Mouse (Mus musculus): ENCODE results near the gene Olfr267. TPM values are rescaled to one million over a fixed set of nuclear protein-coding genes. Genes with fewer than 3 reads are reported as not detected.

Gene Olfr267
- not detected in 2 replicates for polyA plus RNA-seq (2012; rRNA removed)

- TF ChIP-seq CTCF (IDR thresholded peaks at IDR 0.05; ENCODE audit: extremely low read depth, insufficient read length, insufficient replicate concordance, low read depth, low read length) (no peak), POLR2A (IDR thresholded peaks at IDR 0.05; ENCODE audit: low read depth, low read length) (no peak)
- Histone ChIP-seq H3K36me3 (ENCODE audit: control insufficient read depth, insufficient read depth, low read length) (no peaks in the 10 kb centered on the region), H3K27ac (ENCODE audit: insufficient read depth, low read depth, low read length) (no peak within 1 kb of the TSS), H3K4me3 (ENCODE audit: low read depth, low read length) (no peak within 1 kb of the TSS), H3K27me3 (ENCODE audit: control insufficient read depth, insufficient read depth, low read length) (no peaks in the 10 kb centered on the region), H3K4me1 (ENCODE audit: control insufficient read depth, insufficient read depth, insufficient read length, low read length) (peaks cover 3% of the 10 kb centered on the region; the same call in 1 of the 2 replicates)
Observed at GRCm38 (mm10) chr4:58787616-58788015, at the start of gene Olfr267. TSS of gene Olfr267 (minus strand) at chr4:58787716.

DNA sequence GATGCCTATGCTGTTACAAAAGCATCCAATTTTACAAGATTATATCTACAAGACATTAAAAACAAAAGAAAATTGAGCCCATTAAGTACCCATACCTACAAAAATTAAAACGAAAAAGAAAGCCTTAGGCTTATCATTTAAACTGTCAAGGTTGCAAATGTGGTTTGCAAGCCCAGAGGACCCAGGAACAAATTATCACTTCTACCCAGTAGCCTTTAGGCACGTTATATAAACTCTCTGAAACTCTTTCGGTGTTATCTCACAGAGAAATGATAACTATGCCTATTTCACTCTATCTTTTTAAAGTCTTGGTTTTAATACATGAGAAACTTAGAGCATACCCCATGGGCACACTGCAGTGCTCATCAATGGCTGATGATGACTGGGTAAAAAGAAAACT, 45.4 kb upstream of the Olfr267 start:
- Histone ChIP-seq H3K27ac (ENCODE audit: insufficient read depth, low read depth, low read length) (no peak overlapping the region), H3K36me3 (ENCODE audit: control insufficient read depth, insufficient read depth, low read length) (peaks cover 37% of the 10 kb centered on the region), H3K27me3 (ENCODE audit: control insufficient read depth, insufficient read depth, low read length) (no peaks in the 10 kb centered on the region), H3K4me1 (ENCODE audit: control insufficient read depth, insufficient read depth, insufficient read length, low read length) (no peaks in the 10 kb centered on the region), H3K4me3 (ENCODE audit: low read depth, low read length) (no peak overlapping the region)
- TF ChIP-seq CTCF (IDR thresholded peaks at IDR 0.05; ENCODE audit: extremely low read depth, insufficient read length, insufficient replicate concordance, low read depth, low read length) (no peak), POLR2A (IDR thresholded peaks at IDR 0.05; ENCODE audit: low read depth, low read length) (no peak)
- WGBS, result 78% methylated on average over 3 of the region's 3 CpGs

DNA sequence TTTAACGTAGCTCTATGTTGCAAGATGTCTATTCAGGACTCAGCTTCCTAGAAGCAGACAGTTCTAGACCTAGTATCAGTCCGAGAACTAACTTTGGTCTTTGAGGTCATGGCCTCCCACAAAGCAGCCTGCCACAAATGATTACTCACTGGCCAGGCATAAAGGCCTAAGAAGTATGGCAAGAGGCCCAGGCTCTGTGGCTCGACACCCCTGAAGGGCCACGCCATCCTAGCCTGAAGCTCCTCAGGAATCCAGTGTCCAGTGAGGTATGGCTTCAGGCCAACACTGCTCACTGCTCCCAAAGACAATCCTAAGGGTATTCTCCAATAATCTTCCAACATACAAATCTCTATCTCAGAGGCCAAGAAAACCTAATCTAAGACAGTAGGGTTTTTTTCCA, 38.4 kb upstream of the Olfr267 start:
- TF ChIP-seq POLR2A (IDR thresholded peaks at IDR 0.05; ENCODE audit: low read depth, low read length) (no peak), CTCF (IDR thresholded peaks at IDR 0.05; ENCODE audit: extremely low read depth, insufficient read length, insufficient replicate concordance, low read depth, low read length) (no peak)
- H3K4me1 ChIP-seq (ENCODE audit: control insufficient read depth, insufficient read depth, insufficient read length, low read length), result no peaks in the 10 kb centered on the region
- H3K27ac ChIP-seq (ENCODE audit: insufficient read depth, low read depth, low read length), result no peak overlapping the region
- H3K27me3 ChIP-seq (ENCODE audit: control insufficient read depth, insufficient read depth, low read length), result no peaks in the 10 kb centered on the region
- 90% methylated on average over 4 of the region's 4 CpGs for WGBS
- no peak overlapping the region for H3K4me3 ChIP-seq (ENCODE audit: low read depth, low read length)
- H3K36me3 ChIP-seq (ENCODE audit: control insufficient read depth, insufficient read depth, low read length), result peaks cover 52% of the 10 kb centered on the region

DNA sequence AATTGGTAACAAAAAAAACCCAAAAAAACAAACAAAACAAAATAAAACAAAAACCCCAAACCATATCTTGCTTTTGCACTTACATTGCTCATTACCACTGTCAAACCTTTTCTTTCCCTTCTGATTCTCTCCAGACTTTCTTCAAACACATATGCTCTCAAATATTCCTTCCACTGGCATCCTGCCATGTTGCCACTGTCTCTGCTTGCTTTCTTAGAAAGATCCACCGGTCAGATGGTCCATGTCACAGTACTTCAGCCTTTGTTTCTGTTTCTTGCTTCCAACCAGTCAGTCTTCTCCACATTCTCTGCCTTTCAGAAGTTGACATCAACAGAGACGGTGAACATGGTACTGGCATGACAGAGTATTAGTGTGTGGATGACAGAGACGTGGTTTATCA, 857 bp downstream of the Olfr267 start:
- WGBS, result 70% methylated on average over 3 of the region's 3 CpGs
- peaks cover 3% of the 10 kb centered on the region; the same call in 1 of the 2 replicates for H3K4me1 ChIP-seq (ENCODE audit: control insufficient read depth, insufficient read depth, insufficient read length, low read length)
- no peaks in the 10 kb centered on the region for H3K36me3 ChIP-seq (ENCODE audit: control insufficient read depth, insufficient read depth, low read length)
- no peaks in the 10 kb centered on the region for H3K27me3 ChIP-seq (ENCODE audit: control insufficient read depth, insufficient read depth, low read length)
- TF ChIP-seq POLR2A (IDR thresholded peaks at IDR 0.05; ENCODE audit: low read depth, low read length) (no peak), CTCF (IDR thresholded peaks at IDR 0.05; ENCODE audit: extremely low read depth, insufficient read length, insufficient replicate concordance, low read depth, low read length) (no peak)
- H3K27ac ChIP-seq (ENCODE audit: insufficient read depth, low read depth, low read length), result no peak overlapping the region
- H3K4me3 ChIP-seq (ENCODE audit: low read depth, low read length), result no peak overlapping the region

GRCm38 (mm10) chr4:58763417-58763816, 24.1 kb downstream of the Olfr267 start:
- Histone ChIP-seq H3K36me3 (ENCODE audit: control insufficient read depth, insufficient read depth, low read length) (no peaks in the 10 kb centered on the region), H3K4me1 (ENCODE audit: control insufficient read depth, insufficient read depth, insufficient read length, low read length) (no peaks in the 10 kb centered on the region), H3K27me3 (ENCODE audit: control insufficient read depth, insufficient read depth, low read length) (no peaks in the 10 kb centered on the region), H3K4me3 (ENCODE audit: low read depth, low read length) (no peak overlapping the region), H3K27ac (ENCODE audit: insufficient read depth, low read depth, low read length) (no peak overlapping the region)
- WGBS, result 74% methylated on average over 3 of the region's 3 CpGs
- TF ChIP-seq CTCF (IDR thresholded peaks at IDR 0.05; ENCODE audit: extremely low read depth, insufficient read length, insufficient replicate concordance, low read depth, low read length) (no peak), POLR2A (IDR thresholded peaks at IDR 0.05; ENCODE audit: low read depth, low read length) (no peak)

DNA sequence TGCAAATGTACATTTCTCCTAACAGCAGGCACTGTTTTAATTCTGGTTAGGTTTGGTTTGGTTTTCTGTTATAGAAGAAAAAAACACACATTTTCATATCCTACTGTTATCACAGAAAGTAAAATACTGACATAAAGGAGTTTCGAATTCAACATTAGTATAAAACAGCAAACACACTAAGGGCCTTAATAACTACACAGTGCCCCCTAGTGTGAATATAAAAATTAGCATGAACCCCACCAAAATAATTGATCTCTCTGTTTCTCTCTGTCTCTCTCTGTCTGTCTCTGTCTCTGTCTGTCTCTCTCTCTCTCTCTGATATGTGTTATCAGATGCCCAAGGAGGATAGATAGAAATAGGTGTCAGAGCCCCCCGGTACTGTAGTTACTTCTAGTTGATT, 38.0 kb downstream of the Olfr267 start:
- Histone ChIP-seq H3K4me1 (ENCODE audit: control insufficient read depth, insufficient read depth, insufficient read length, low read length) (peaks cover 4% of the 10 kb centered on the region; the same call in 1 of the 2 replicates), H3K36me3 (ENCODE audit: control insufficient read depth, insufficient read depth, low read length) (no peaks in the 10 kb centered on the region), H3K27me3 (ENCODE audit: control insufficient read depth, insufficient read depth, low read length) (no peaks in the 10 kb centered on the region), H3K27ac (ENCODE audit: insufficient read depth, low read depth, low read length) (no peak overlapping the region), H3K4me3 (ENCODE audit: low read depth, low read length) (no peak overlapping the region)
- TF ChIP-seq CTCF (IDR thresholded peaks at IDR 0.05; ENCODE audit: extremely low read depth, insufficient read length, insufficient replicate concordance, low read depth, low read length) (no peak), POLR2A (IDR thresholded peaks at IDR 0.05; ENCODE audit: low read depth, low read length) (no peak)
- 27% methylated on average over 2 of the region's 2 CpGs for WGBS

DNA sequence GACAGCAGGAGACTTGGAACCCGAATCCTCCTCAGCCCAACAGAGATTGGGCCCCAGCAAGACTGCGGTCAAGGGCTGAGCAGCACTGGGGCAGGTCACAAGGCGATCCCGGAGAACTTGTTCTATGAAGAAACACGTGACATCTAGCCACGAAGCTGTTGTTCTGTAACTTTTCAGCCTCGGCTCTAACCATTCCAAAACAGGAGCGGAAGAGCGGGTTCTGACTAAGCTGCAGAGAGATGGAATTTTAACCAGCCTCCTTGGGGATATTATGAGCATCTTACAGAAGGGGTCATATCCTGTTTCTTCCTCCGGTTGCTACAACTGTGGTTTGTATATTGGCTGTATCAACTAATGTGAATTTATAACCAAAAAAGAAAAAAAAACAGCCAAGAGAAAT, 38.4 kb downstream of the Olfr267 start:
- TF ChIP-seq POLR2A (IDR thresholded peaks at IDR 0.05; ENCODE audit: low read depth, low read length), result no peak
- no peak for TF ChIP-seq CTCF (IDR thresholded peaks at IDR 0.05; ENCODE audit: extremely low read depth, insufficient read length, insufficient replicate concordance, low read depth, low read length)
- no peak overlapping the region for H3K4me3 ChIP-seq (ENCODE audit: low read depth, low read length)
- H3K27me3 ChIP-seq (ENCODE audit: control insufficient read depth, insufficient read depth, low read length), result no peaks in the 10 kb centered on the region
- 66% methylated on average over 10 of the region's 10 CpGs for WGBS
- peaks cover 4% of the 10 kb centered on the region; the same call in 1 of the 2 replicates for H3K4me1 ChIP-seq (ENCODE audit: control insufficient read depth, insufficient read depth, insufficient read length, low read length)
- no peaks in the 10 kb centered on the region for H3K36me3 ChIP-seq (ENCODE audit: control insufficient read depth, insufficient read depth, low read length)
- no peak overlapping the region for H3K27ac ChIP-seq (ENCODE audit: insufficient read depth, low read depth, low read length)
